Mouse (Mus musculus): ENCODE results near the gene Steap3.

The Steap3 gene

DNA sequence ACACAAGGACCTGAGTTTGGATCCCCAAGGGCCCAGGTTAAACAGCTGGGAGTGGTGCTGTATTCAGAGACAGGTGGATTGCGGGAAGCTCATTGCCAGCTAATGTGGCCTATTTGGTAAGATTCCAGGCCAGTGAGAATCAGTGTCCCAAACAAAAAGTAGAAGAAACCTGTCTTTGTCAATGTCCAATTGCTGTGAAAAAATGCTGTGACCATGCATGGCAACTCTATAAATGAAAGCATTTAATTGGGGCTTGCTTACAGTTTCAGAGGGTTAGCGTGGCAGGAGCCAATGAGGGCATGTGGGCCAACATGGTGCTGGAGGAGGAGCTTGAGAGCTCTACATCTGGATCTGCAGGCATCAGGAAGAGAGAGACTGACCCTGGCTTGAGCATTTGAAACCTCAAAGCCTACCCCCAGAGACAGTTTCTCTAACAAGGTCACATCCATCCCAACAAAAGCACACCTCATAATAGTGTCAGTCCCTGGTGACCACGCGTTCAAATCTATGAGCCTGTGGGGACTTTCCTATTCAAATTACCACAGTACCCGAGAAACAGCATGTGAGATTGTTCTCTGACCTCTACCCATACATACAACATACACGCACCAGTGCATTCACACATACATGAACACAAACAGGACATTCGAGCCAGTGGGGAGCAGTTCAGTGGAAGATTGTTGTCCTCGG lies 126.8 kb downstream of the Steap3 start:
- DNase-seq (ENCODE audit: low spot score) = no peak

DNA sequence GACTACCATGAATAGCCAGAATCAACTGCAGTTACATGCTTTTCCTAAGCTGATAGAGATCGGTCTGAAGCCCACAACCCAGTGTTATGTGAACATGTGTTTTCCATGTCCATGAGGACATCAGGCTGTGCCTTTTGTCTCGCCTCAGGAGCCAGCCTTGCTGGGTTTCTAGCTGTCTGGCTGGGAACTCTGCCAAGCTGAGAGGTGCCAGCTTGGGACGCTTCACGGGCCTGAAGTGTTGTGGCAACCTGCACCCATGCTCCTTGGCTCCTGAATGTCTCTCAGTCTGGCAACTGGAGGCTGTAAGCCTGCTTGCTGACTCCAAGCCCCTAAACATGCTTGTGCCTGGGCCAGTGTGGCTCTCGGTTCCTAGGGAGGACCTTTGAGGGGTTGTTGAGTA lies 130.0 kb downstream of the Steap3 start:
- no peak for DNase-seq (ENCODE audit: low spot score)

Data from lung, postnatal 25 days (tissue).